Mouse (Mus musculus): ENCODE measurements around the gene Taf11.

The Taf11 gene

GRCm38 (mm10) chr17:27909622-27910500, at the start of gene Taf11:
Gene Taf11, minus strand, starts transcription at chr17:27909844.
- peak; percentile 22 for DNase-seq (ENCODE audit: low read depth)

- DNase-seq (ENCODE audit: low read depth) = no peak
Observed at GRCm38 (mm10) chr17:27957649-27958048, 48.0 kb upstream of the Taf11 start.

- DNase-seq (ENCODE audit: low read depth) = no peak
Observed at GRCm38 (mm10) chr17:27954629-27955402, 45.2 kb upstream of the Taf11 start.

- no peak for DNase-seq (ENCODE audit: low read depth)
Observed at GRCm38 (mm10) chr17:27953136-27953535, 43.5 kb upstream of the Taf11 start.

GRCm38 (mm10) chr17:27947155-27947554, 37.5 kb upstream of the Taf11 start:
- DNase-seq (ENCODE audit: low read depth) = no peak

- DNase-seq (ENCODE audit: low read depth) = no peak
Observed at GRCm38 (mm10) chr17:27946371-27946770, 36.7 kb upstream of the Taf11 start.

GRCm38 (mm10) chr17:27945546-27946216, 36.0 kb upstream of the Taf11 start:
- no peak for DNase-seq (ENCODE audit: low read depth)

GRCm38 (mm10) chr17:27942131-27942530, 32.5 kb upstream of the Taf11 start:
- DNase-seq (ENCODE audit: low read depth) = no peak

- no peak for DNase-seq (ENCODE audit: low read depth)
Observed at GRCm38 (mm10) chr17:27941698-27942097, 32.1 kb upstream of the Taf11 start.

GRCm38 (mm10) chr17:27941178-27941577, 31.5 kb upstream of the Taf11 start:
- DNase-seq (ENCODE audit: low read depth) = no peak

GRCm38 (mm10) chr17:27940352-27940751, 30.7 kb upstream of the Taf11 start:
- DNase-seq (ENCODE audit: low read depth) = no peak

- DNase-seq (ENCODE audit: low read depth) = no peak
Observed at GRCm38 (mm10) chr17:27939028-27939427, 29.4 kb upstream of the Taf11 start.

GRCm38 (mm10) chr17:27938121-27938754, 28.6 kb upstream of the Taf11 start:
- no peak for DNase-seq (ENCODE audit: low read depth)

GRCm38 (mm10) chr17:27937054-27937615, 27.5 kb upstream of the Taf11 start:
- no peak for DNase-seq (ENCODE audit: low read depth)

GRCm38 (mm10) chr17:27935091-27935490, 25.4 kb upstream of the Taf11 start:
- DNase-seq (ENCODE audit: low read depth) = no peak

- no peak for DNase-seq (ENCODE audit: low read depth)
Observed at GRCm38 (mm10) chr17:27934136-27934910, 24.7 kb upstream of the Taf11 start.

GRCm38 (mm10) chr17:27931826-27932225, 22.2 kb upstream of the Taf11 start:
- DNase-seq (ENCODE audit: low read depth) = no peak

GRCm38 (mm10) chr17:27930291-27930690, 20.6 kb upstream of the Taf11 start:
- no peak for DNase-seq (ENCODE audit: low read depth)

GRCm38 (mm10) chr17:27925504-27925903, 15.9 kb upstream of the Taf11 start:
- no peak for DNase-seq (ENCODE audit: low read depth)

- no peak for DNase-seq (ENCODE audit: low read depth)
Observed at GRCm38 (mm10) chr17:27925054-27925453, 15.4 kb upstream of the Taf11 start.

- DNase-seq (ENCODE audit: low read depth) = no peak
Observed at GRCm38 (mm10) chr17:27922174-27922712, 12.6 kb upstream of the Taf11 start.
